Mouse (Mus musculus) MEL (cell line): Measurements from ENCODE around the gene Lhpp. TPM values are rescaled to one million over a fixed set of nuclear protein-coding genes. Genes with fewer than 3 reads are reported as not detected.

Experiments
- DNase-seq: peaks from one replicate; pipeline ENCODE4 v3.0.0; 2011; ENCODE audit warnings: low read depth, low spot score
- H3K27ac ChIP-seq: 2 replicates; pipeline ENCODE4 v1.5.1; 2012; ENCODE audit warnings: low read depth, mild to moderate bottlenecking, control low read depth, low read length, moderate library complexity; ENCODE audit not compliant: control insufficient read depth
- H3K27me3 ChIP-seq, 2 experiments: fragments of 150-350 bp in 1 of 2; sonication (generic) in 1 of 2; 2 replicates each; pipeline ENCODE4 v1.6.1; 2012; ENCODE audit warnings: low read length in 2 of 2, mild to moderate bottlenecking in 2 of 2, improper control_type of control experiment in 1 of 2, moderate library complexity in 1 of 2; ENCODE audit not compliant: insufficient read depth in 2 of 2, control insufficient read depth in 1 of 2
- H3K36me3 ChIP-seq, 2 experiments: 2 replicates each; pipeline ENCODE4 v1.6.1; 2012 to 2014; ENCODE audit warnings: low read length in 2 of 2, improper control_type of control experiment in 1 of 2, inconsistent platforms in 1 of 2, mild to moderate bottlenecking in 1 of 2; ENCODE audit not compliant: insufficient read depth in 2 of 2, control insufficient read depth in 1 of 2
- H3K4me1 ChIP-seq, 2 experiments: fragments of 150-350 bp in 1 of 2; sonication (generic) in 1 of 2; 2 replicates each; pipeline ENCODE4 v1.6.1; 2012; ENCODE audit warnings: low read length in 2 of 2, improper control_type of control experiment in 1 of 2, mild to moderate bottlenecking in 1 of 2; ENCODE audit not compliant: insufficient read depth in 2 of 2, control insufficient read depth in 1 of 2
- H3K4me3 ChIP-seq, 2 experiments: fragments of 150-350 bp in 1 of 2; sonication (generic) in 1 of 2; 2 replicates each; pipeline ENCODE4 v1.5.1; 2012; ENCODE audit warnings: low read depth in 2 of 2, low read length in 2 of 2, mild to moderate bottlenecking in 2 of 2, moderate library complexity in 2 of 2, control low read depth in 1 of 2, improper control_type of control experiment in 1 of 2; ENCODE audit not compliant: control insufficient read depth in 1 of 2, insufficient read depth in 1 of 2
- H3K79me2 ChIP-seq: 2 replicates; pipeline ENCODE4 v1.6.1; 2012; ENCODE audit warnings: mild to moderate bottlenecking, low read length, moderate library complexity; ENCODE audit not compliant: control insufficient read depth, poor library complexity, insufficient read depth
- H3K9ac ChIP-seq: 2 replicates; pipeline ENCODE4 v1.6.1; 2012; ENCODE audit warnings: low read depth, mild to moderate bottlenecking, control low read depth, low read length, moderate library complexity; ENCODE audit not compliant: control insufficient read depth, poor library complexity, severe bottlenecking
- H3K9me3 ChIP-seq: fragments of 150-350 bp; sonication (generic); replicated peaks from 2 replicates; pipeline ENCODE4 v1.6.1; 2012; ENCODE audit warnings: mild to moderate bottlenecking, low read length, improper control_type of control experiment, moderate library complexity; ENCODE audit not compliant: insufficient read depth
- BHLHE40 ChIP-seq: IDR thresholded peaks from 2 replicates; pipeline ENCODE4 v1.6.1; 2012; ENCODE audit warnings: low read depth, mild to moderate bottlenecking, inconsistent platforms, low read length, improper control_type of control experiment, borderline replicate concordance
- CHD1 ChIP-seq: IDR thresholded peaks from 2 replicates; pipeline ENCODE4 v1.6.1; 2012; ENCODE audit warnings: low read depth, mild to moderate bottlenecking, inconsistent platforms, low read length, improper control_type of control experiment
- CHD2 ChIP-seq: IDR thresholded peaks from 2 replicates; pipeline ENCODE4 v1.6.1; 2011; ENCODE audit warnings: low read length, improper control_type of control experiment
- CTCF ChIP-seq, 3 experiments: IDR thresholded peaks in 2 of 3; conservative IDR thresholded peaks in 1 of 3; 2 replicates each; pipeline ENCODE4 v1.5.1; 2011 to 2012; ENCODE audit warnings: low read length in 3 of 3, low read depth in 2 of 3, mild to moderate bottlenecking in 2 of 3, improper control_type of control experiment in 1 of 3, inconsistent platforms in 1 of 3, mixed read lengths in 1 of 3, moderate library complexity in 1 of 3; ENCODE audit not compliant: control insufficient read depth in 1 of 3, insufficient read depth in 1 of 3, poor library complexity in 1 of 3, severe bottlenecking in 1 of 3
- E2F4 ChIP-seq: IDR thresholded peaks from 2 replicates; pipeline ENCODE4 v1.6.1; 2011; ENCODE audit warnings: low read depth, low read length, improper control_type of control experiment, borderline replicate concordance
- ELF1 ChIP-seq: IDR thresholded peaks from 2 replicates; pipeline ENCODE4 v1.6.1; 2014; ENCODE audit warnings: low read depth, mild to moderate bottlenecking, inconsistent platforms, low read length, improper control_type of control experiment, moderate library complexity
- EP300 ChIP-seq, 2 experiments: IDR thresholded peaks; 2 replicates each; pipeline ENCODE4 v1.6.1; 2011; ENCODE audit warnings: improper control_type of control experiment in 2 of 2, low read length in 2 of 2, low read depth in 1 of 2, mild to moderate bottlenecking in 1 of 2
- GABPA ChIP-seq: IDR thresholded peaks from 2 replicates; pipeline ENCODE4 v1.6.1; 2012; ENCODE audit warnings: low read depth, mild to moderate bottlenecking, inconsistent platforms, low read length, improper control_type of control experiment, moderate library complexity
- JUND ChIP-seq: IDR thresholded peaks from 2 replicates; pipeline ENCODE4 v1.6.1; 2011; ENCODE audit warnings: low read depth, mild to moderate bottlenecking, improper control_type of control experiment, low read length
- KAT2A ChIP-seq: conservative IDR thresholded peaks from 2 replicates; pipeline ENCODE4 v1.6.1; 2012; ENCODE audit warnings: low read depth, low read length, improper control_type of control experiment, inconsistent platforms
- MAFK ChIP-seq: IDR thresholded peaks from 2 replicates; pipeline ENCODE4 v1.6.1; 2011; ENCODE audit warnings: low read depth, mild to moderate bottlenecking, low read length, improper control_type of control experiment, borderline replicate concordance
- MAX ChIP-seq: IDR thresholded peaks from 2 replicates; pipeline ENCODE4 v1.6.1; 2011; ENCODE audit warnings: low read length, improper control_type of control experiment
- NELFE ChIP-seq: IDR thresholded peaks from 2 replicates; pipeline ENCODE4 v1.6.1; 2011; ENCODE audit warnings: low read depth, low read length, improper control_type of control experiment
- NRF1 ChIP-seq: IDR thresholded peaks from 2 replicates; pipeline ENCODE4 v1.6.1; 2014; ENCODE audit warnings: low read depth, mild to moderate bottlenecking, inconsistent platforms, low read length, improper control_type of control experiment, moderate library complexity; ENCODE audit not compliant: poor library complexity, insufficient read depth, severe bottlenecking
- POLR2A ChIP-seq, 2 experiments: IDR thresholded peaks; 2 replicates each; pipeline ENCODE4 v1.6.1; 2011 to 2012; ENCODE audit warnings: low read length in 2 of 2, mild to moderate bottlenecking in 2 of 2, control low read depth in 1 of 2, improper control_type of control experiment in 1 of 2, low read depth in 1 of 2, moderate library complexity in 1 of 2; ENCODE audit not compliant: control insufficient read depth in 1 of 2, insufficient read depth in 1 of 2, poor library complexity in 1 of 2
- POLR2AphosphoS2 ChIP-seq: IDR thresholded peaks from 2 replicates; pipeline ENCODE4 v1.6.1; 2011; ENCODE audit warnings: low read length, improper control_type of control experiment
- RAD21 ChIP-seq: IDR thresholded peaks from 2 replicates; pipeline ENCODE4 v1.6.1; 2011; ENCODE audit warnings: mild to moderate bottlenecking, low read depth, low read length, improper control_type of control experiment
- RCOR1 ChIP-seq: IDR thresholded peaks from 2 replicates; pipeline ENCODE4 v1.6.1; 2012; ENCODE audit warnings: low read depth, mild to moderate bottlenecking, inconsistent platforms, low read length, improper control_type of control experiment
- TBP ChIP-seq: IDR thresholded peaks from 2 replicates; pipeline ENCODE4 v1.8.0; 2011; ENCODE audit warnings: low read depth, low read length, improper control_type of control experiment
- TCF12 ChIP-seq: IDR thresholded peaks from 2 replicates; pipeline ENCODE4 v1.6.1; 2014; ENCODE audit warnings: low read depth, mild to moderate bottlenecking, inconsistent platforms, low read length, improper control_type of control experiment, moderate library complexity
- USF1 ChIP-seq: IDR thresholded peaks from 2 replicates; pipeline ENCODE4 v1.6.1; 2014; ENCODE audit warnings: low read depth, mild to moderate bottlenecking, inconsistent platforms, low read length, improper control_type of control experiment, moderate library complexity
- ZC3H11A ChIP-seq: IDR thresholded peaks from 2 replicates; pipeline ENCODE4 v1.6.1; 2012; ENCODE audit warnings: low read depth, mild to moderate bottlenecking, inconsistent platforms, low read length, improper control_type of control experiment
- ZKSCAN1 ChIP-seq: IDR thresholded peaks from 2 replicates; pipeline ENCODE4 v1.6.1; 2012; ENCODE audit warnings: low read depth, mild to moderate bottlenecking, inconsistent platforms, low read length, improper control_type of control experiment, moderate library complexity
- ZMIZ1 ChIP-seq: IDR thresholded peaks from 2 replicates; pipeline ENCODE4 v1.6.1; 2012; ENCODE audit warnings: low read depth, mild to moderate bottlenecking, inconsistent platforms, low read length, improper control_type of control experiment, moderate library complexity
- ZNF384 ChIP-seq: IDR thresholded peaks from 2 replicates; pipeline ENCODE4 v1.6.1; 2012; ENCODE audit warnings: low read depth, mild to moderate bottlenecking, inconsistent platforms, low read length, improper control_type of control experiment
- polyA plus RNA-seq, 2 experiments: library from polyadenylated mRNA; stranded (reverse) in 1 of 2; unstranded in 1 of 2; fragments of >175 nt in 1 of 2; fragments of >200 nt in 1 of 2; gene quantifications; 2 replicates each; pipeline versions ENCODE4 v1.2.1 to v1.2.4; 2012; ENCODE audit warnings: low replicate concordance in 2 of 2, low read depth in 1 of 2; ENCODE audit not compliant: insufficient read length in 2 of 2, insufficient read depth in 1 of 2, missing spikeins in 1 of 2
- total RNA-seq: library from RNA; depleted of rRNA; stranded (reverse); fragments of 300-350 nt; gene quantifications from 2 replicates; pipeline ENCODE4 v1.2.3, GENCODE M21; 2012

Lhpp gene
- total and polyA plus RNA-seq, 3 experiments: 31.0 to 39.3 TPM; not detected in 1

DNA sequence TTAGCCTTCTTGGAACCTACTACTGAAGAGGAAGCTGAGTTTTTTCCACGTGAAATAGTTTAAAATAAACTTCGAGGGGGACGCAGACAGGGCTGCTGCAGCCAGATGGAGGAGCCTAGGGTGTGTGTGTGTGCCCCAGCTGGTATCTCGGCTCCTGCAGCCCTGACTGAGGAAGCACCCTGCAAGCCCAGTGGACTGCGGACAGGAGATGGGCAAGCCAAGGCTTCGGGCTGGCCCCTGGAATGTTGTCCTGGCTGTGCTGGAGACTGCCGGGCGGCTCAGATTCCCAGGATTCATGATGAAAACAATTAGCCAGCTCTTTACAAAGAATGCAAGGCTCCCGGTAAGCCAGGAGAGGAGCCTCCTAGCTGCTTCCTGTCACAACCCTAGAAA lies 47.6 kb downstream of the Lhpp start:
- no peak overlapping the region for H3K27ac ChIP-seq
- DNase-seq: no peak

DNA sequence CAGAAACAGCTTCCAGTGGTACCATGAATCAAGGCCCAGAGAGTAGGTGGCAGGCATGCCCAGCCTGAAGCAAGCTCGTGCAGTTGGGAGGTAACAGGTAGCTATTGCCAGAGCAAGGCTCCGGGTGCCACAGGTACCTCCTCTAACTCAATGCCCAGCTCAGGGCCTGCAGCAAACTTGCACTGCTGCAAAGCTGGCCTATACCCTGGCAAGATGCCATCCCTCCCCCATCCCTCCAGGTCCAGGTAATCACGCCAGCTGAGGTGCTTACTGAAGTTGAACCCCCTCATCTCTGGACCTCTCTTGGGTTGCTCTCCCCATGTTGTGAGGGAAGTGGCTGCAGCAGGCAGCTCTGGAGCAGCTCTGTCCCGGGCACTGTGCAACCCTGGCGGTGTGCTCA lies 48.2 kb downstream of the Lhpp start:
- Histone ChIP-seq H3K79me2 (no peaks in the 10 kb centered on the region), H3K4me3 (no peak overlapping the region), H3K36me3 (no peaks in the 10 kb centered on the region), H3K9ac (no peak overlapping the region), H3K4me1 (no peaks in the 10 kb centered on the region), H3K27me3 (no peaks in the 10 kb centered on the region), H3K27ac (no peak overlapping the region), H3K9me3 (no peaks in the 10 kb centered on the region)
- DNase-seq: no peak
- TF ChIP-seq NRF1: no peak
- no peak for TF ChIP-seq NELFE
- no peak for TF ChIP-seq GABPA
- no peak for TF ChIP-seq ELF1
- TF ChIP-seq RCOR1: no peak
- TF ChIP-seq RAD21: no peak
- TF ChIP-seq JUND: no peak
- TF ChIP-seq ZMIZ1: no peak
- no peak for TF ChIP-seq E2F4
- no peak for TF ChIP-seq TCF12
- TF ChIP-seq TBP: no peak
- no peak for TF ChIP-seq CHD1
- no peak for TF ChIP-seq POLR2AphosphoS2
- TF ChIP-seq USF1: no peak
- no peak for TF ChIP-seq POLR2A (IDR thresholded peaks at IDR 0.05; ENCODE audit: control insufficient read depth in 1 of 2, insufficient read depth in 1 of 2, low read depth in 1 of 2, low read length in 2 of 2, poor library complexity in 1 of 2)
- TF ChIP-seq ZC3H11A: no peak
- no peak for TF ChIP-seq CHD2
- TF ChIP-seq ZNF384: no peak
- TF ChIP-seq ZKSCAN1: no peak
- TF ChIP-seq MAX: no peak

More for the DNA sequence above, 47.6 kb downstream of the Lhpp start:
- H3K27me3 ChIP-seq: no peaks in the 10 kb centered on the region
- no peaks in the 10 kb centered on the region for H3K79me2 ChIP-seq
- H3K36me3 ChIP-seq: no peaks in the 10 kb centered on the region
- TF ChIP-seq EP300 (IDR thresholded peaks at IDR 0.05; ENCODE audit: low read depth in 1 of 2, low read length in 2 of 2): no peak
- TF ChIP-seq POLR2A (IDR thresholded peaks at IDR 0.05; ENCODE audit: control insufficient read depth in 1 of 2, insufficient read depth in 1 of 2, low read depth in 1 of 2, low read length in 2 of 2, poor library complexity in 1 of 2): no peak
- TF ChIP-seq KAT2A: no peak
- TF ChIP-seq MAFK: no peak
- no peak for TF ChIP-seq ZNF384
- TF ChIP-seq CHD2: no peak
- no peak for TF ChIP-seq MAX
- no peak for TF ChIP-seq RCOR1
- no peak for TF ChIP-seq BHLHE40
- no peak for TF ChIP-seq CTCF (IDR thresholded peaks at IDR 0.05 in 2 of 3, conservative IDR thresholded peaks at IDR 0.05 in 1 of 3; ENCODE audit: control insufficient read depth in 1 of 3, insufficient read depth in 1 of 3, low read depth in 2 of 3, low read length in 3 of 3, poor library complexity in 1 of 3, severe bottlenecking in 1 of 3)
- H3K9ac ChIP-seq: no peak overlapping the region
- H3K4me3 ChIP-seq: no peak overlapping the region
- H3K4me1 ChIP-seq: no peaks in the 10 kb centered on the region
- H3K9me3 ChIP-seq: no peaks in the 10 kb centered on the region
